Mouse (Mus musculus) lung, embryonic 16.5 days (tissue): ENCODE results near the gene Trcg1. TPM values are rescaled to one million over a fixed set of nuclear protein-coding genes. Genes with fewer than 3 reads are reported as not detected.
A peak's percentile ranks its signal among the peaks of the same experiment; 100 is the strongest.

Source experiments
- ATAC-seq: fragments of 200-750 bp; cut with Nextera tagmentation; 2 replicates; pipeline ENCODE4 v1.8.0; 2017; ENCODE audit warnings: low read depth, mild to moderate bottlenecking, moderate library complexity
- H3K27ac ChIP-seq: fragments of 300-500 bp; sonication (generic); 2 replicates; pipeline ENCODE4 v1.5.1; 2014; ENCODE audit warnings: mild to moderate bottlenecking, control low read depth, low read length
- H3K27me3 ChIP-seq: fragments of 300-500 bp; sonication (generic); 2 replicates; pipeline ENCODE4 v1.6.1; 2014; ENCODE audit warnings: low read depth, low read length, mixed read lengths; ENCODE audit not compliant: control insufficient read depth, insufficient read depth
- H3K36me3 ChIP-seq: fragments of 300-500 bp; sonication (generic); 2 replicates; pipeline ENCODE4 v1.6.1; 2014; ENCODE audit warnings: low read length; ENCODE audit not compliant: control insufficient read depth, insufficient read depth
- H3K4me1 ChIP-seq: fragments of 300-500 bp; sonication (generic); replicated peaks from 2 replicates; pipeline ENCODE4 v1.6.1; 2014; ENCODE audit warnings: low read length, mixed read lengths; ENCODE audit not compliant: control insufficient read depth, insufficient read depth
- H3K4me2 ChIP-seq: fragments of 300-500 bp; sonication (generic); 2 replicates; pipeline ENCODE4 v1.6.1; 2014; ENCODE audit warnings: low read depth, low read length, control low read depth
- H3K4me3 ChIP-seq: fragments of 300-500 bp; sonication (generic); 2 replicates; pipeline ENCODE4 v1.5.1; 2014; ENCODE audit warnings: mild to moderate bottlenecking, low read length, control low read depth
- H3K9ac ChIP-seq: fragments of 300-500 bp; sonication (generic); 2 replicates; pipeline ENCODE4 v1.6.1; 2014; ENCODE audit warnings: low read length, control low read depth
- H3K9me3 ChIP-seq: fragments of 300-500 bp; sonication (generic); 2 replicates; pipeline ENCODE4 v1.6.1; 2016; ENCODE audit warnings: low read length; ENCODE audit not compliant: control insufficient read depth
- WGBS: fragments of 180-500 bp; shearing (Covaris S2); extraction: QIAGEN DNeasy Blood & Tissue Kit; methylation state at CpG from one replicate; pipeline ENCODE4 v1.1.7; 2014; 5-methylcytosine and 5-hydroxymethylcytosine counted together
- polyA plus RNA-seq: library from polyadenylated mRNA; unstranded; fragments of >200 nt; fragmentation: Nextera tagmentation; extraction: Ambion mirVana; gene quantifications from 2 replicates; pipeline ENCODE4 v1.2.1, GENCODE M21; 2015

Gene Trcg1
- polyA plus RNA-seq, 1 experiment from 2014 or later: not detected

- Histone ChIP-seq H3K4me2 (no peak overlapping the region), H3K9ac (no peak overlapping the region), H3K9me3 (no peaks in the 10 kb centered on the region), H3K27ac (no peak overlapping the region), H3K4me1 (peaks cover 21% of the 10 kb centered on the region), H3K4me3 (no peak overlapping the region), H3K27me3 (no peaks in the 10 kb centered on the region), H3K36me3 (no peaks in the 10 kb centered on the region)
- 62% methylated on average over 5 of the region's 5 CpGs for WGBS
- ATAC-seq: no peak
Observed at GRCm38 (mm10) chr9:57267421-57267820, 31.1 kb downstream of the Trcg1 start.

GRCm38 (mm10) chr9:57268078-57268477, 31.7 kb downstream of the Trcg1 start:
- ATAC-seq: no peak
- 25% methylated on average over 10 of the region's 10 CpGs for WGBS
- no peak overlapping the region for H3K9ac ChIP-seq

GRCm38 (mm10) chr9:57268575-57268974, 32.2 kb downstream of the Trcg1 start:
- WGBS: 20% methylated on average over 3 of the region's 3 CpGs
- peaks cover 18% of the 10 kb centered on the region for H3K4me1 ChIP-seq

More at GRCm38 (mm10) chr9:57268078-57268477, 31.7 kb downstream of the Trcg1 start:
- H3K36me3 ChIP-seq: no peaks in the 10 kb centered on the region
- no peak overlapping the region for H3K4me2 ChIP-seq
- H3K4me1 ChIP-seq: peaks cover 18% of the 10 kb centered on the region
- H3K27ac ChIP-seq: no peak overlapping the region
- no peaks in the 10 kb centered on the region for H3K9me3 ChIP-seq
- no peak overlapping the region for H3K4me3 ChIP-seq
- H3K27me3 ChIP-seq: no peaks in the 10 kb centered on the region

GRCm38 (mm10) chr9:57269384-57269783, 33.0 kb downstream of the Trcg1 start:
- no peaks in the 10 kb centered on the region for H3K36me3 ChIP-seq
- H3K9me3 ChIP-seq: no peaks in the 10 kb centered on the region
- ATAC-seq: no peak
- peaks cover 18% of the 10 kb centered on the region for H3K4me1 ChIP-seq
- H3K27ac ChIP-seq: peak overlapping the region; percentile 45; the same call in 1 of the 2 replicates
- WGBS: 44% methylated on average over 1 of the region's 1 CpGs
- H3K27me3 ChIP-seq: no peaks in the 10 kb centered on the region
- no peak overlapping the region for H3K4me2 ChIP-seq
- no peak overlapping the region for H3K9ac ChIP-seq
- no peak overlapping the region for H3K4me3 ChIP-seq

More at GRCm38 (mm10) chr9:57268575-57268974, 32.2 kb downstream of the Trcg1 start:
- Histone ChIP-seq H3K4me3 (no peak overlapping the region), H3K27ac (no peak overlapping the region), H3K9me3 (no peaks in the 10 kb centered on the region), H3K27me3 (no peaks in the 10 kb centered on the region), H3K36me3 (no peaks in the 10 kb centered on the region), H3K9ac (no peak overlapping the region), H3K4me2 (no peak overlapping the region)
- ATAC-seq: peak; percentile 32; the same call in 1 of the 2 replicates

GRCm38 (mm10) chr9:57270399-57270798, 34.0 kb downstream of the Trcg1 start:
- no peak overlapping the region for H3K4me3 ChIP-seq
- peaks cover 20% of the 10 kb centered on the region for H3K4me1 ChIP-seq
- H3K27me3 ChIP-seq: no peaks in the 10 kb centered on the region
- no peaks in the 10 kb centered on the region for H3K9me3 ChIP-seq
- H3K27ac ChIP-seq: no peak overlapping the region
- no peak for ATAC-seq
- H3K9ac ChIP-seq: no peak overlapping the region
- no peak overlapping the region for H3K4me2 ChIP-seq
- H3K36me3 ChIP-seq: no peaks in the 10 kb centered on the region
- WGBS: 35% methylated on average over 8 of the region's 8 CpGs

- Histone ChIP-seq H3K4me2 (no peak overlapping the region), H3K4me3 (no peak overlapping the region), H3K27me3 (no peaks in the 10 kb centered on the region), H3K9ac (no peak overlapping the region), H3K9me3 (no peaks in the 10 kb centered on the region), H3K4me1 (peaks cover 19% of the 10 kb centered on the region), H3K36me3 (no peaks in the 10 kb centered on the region), H3K27ac (no peak overlapping the region)
- WGBS: 74% methylated on average over 1 of the region's 1 CpGs
- no peak for ATAC-seq
Observed at GRCm38 (mm10) chr9:57271081-57271480, 34.7 kb downstream of the Trcg1 start.

- H3K4me2 ChIP-seq: no peak overlapping the region
- no peaks in the 10 kb centered on the region for H3K9me3 ChIP-seq
- 56% methylated on average over 9 of the region's 9 CpGs for WGBS
- no peaks in the 10 kb centered on the region for H3K36me3 ChIP-seq
- peaks cover 19% of the 10 kb centered on the region for H3K4me1 ChIP-seq
- H3K27me3 ChIP-seq: no peaks in the 10 kb centered on the region
- ATAC-seq: no peak
- no peak overlapping the region for H3K4me3 ChIP-seq
- no peak overlapping the region for H3K27ac ChIP-seq
- no peak overlapping the region for H3K9ac ChIP-seq
Observed at GRCm38 (mm10) chr9:57271837-57272562, 35.6 kb downstream of the Trcg1 start.

- no peaks in the 10 kb centered on the region for H3K27me3 ChIP-seq
- peaks cover 16% of the 10 kb centered on the region for H3K4me1 ChIP-seq
- H3K9me3 ChIP-seq: no peaks in the 10 kb centered on the region
- 58% methylated on average over 8 of the region's 8 CpGs for WGBS
- H3K4me3 ChIP-seq: no peak overlapping the region
- H3K27ac ChIP-seq: no peak overlapping the region
- H3K36me3 ChIP-seq: no peaks in the 10 kb centered on the region
- ATAC-seq: no peak
- H3K9ac ChIP-seq: no peak overlapping the region
- no peak overlapping the region for H3K4me2 ChIP-seq
Observed at GRCm38 (mm10) chr9:57272902-57273804, 36.8 kb downstream of the Trcg1 start.

- Histone ChIP-seq H3K36me3 (no peaks in the 10 kb centered on the region), H3K27ac (no peak overlapping the region), H3K9me3 (no peaks in the 10 kb centered on the region), H3K4me2 (no peak overlapping the region), H3K9ac (no peak overlapping the region), H3K4me3 (no peak overlapping the region), H3K4me1 (peaks cover 20% of the 10 kb centered on the region; the same call in 1 of the 2 replicates), H3K27me3 (no peaks in the 10 kb centered on the region)
- WGBS: 20% methylated on average over 6 of the region's 6 CpGs
- ATAC-seq: peak; percentile 50; the same call in 1 of the 2 replicates
Observed at GRCm38 (mm10) chr9:57273805-57274494, 37.6 kb downstream of the Trcg1 start.
